Mouse (Mus musculus) cerebellum, adult 2 months (tissue): ENCODE measurements around the gene Cd109. TPM values are rescaled to one million over a fixed set of nuclear protein-coding genes. Genes with fewer than 3 reads are reported as not detected.

ENCODE experiments used
- DNase-seq, 2 experiments: peaks; one replicate each; pipeline ENCODE4 v3.0.0; 2021
- H3K27ac ChIP-seq: fragments of 200-500 bp; 2 replicates; pipeline ENCODE4 v1.5.1; 2012; ENCODE audit warnings: low read length, control low read depth, inconsistent platforms; ENCODE audit not compliant: insufficient read depth
- H3K27me3 ChIP-seq: fragments of 200-500 bp; 2 replicates; pipeline ENCODE4 v1.6.1; 2012; ENCODE audit warnings: inconsistent platforms, mild to moderate bottlenecking, low read length, moderate library complexity; ENCODE audit not compliant: control insufficient read depth, insufficient read depth
- H3K4me1 ChIP-seq: fragments of 200-500 bp; 2 replicates; pipeline ENCODE4 v1.6.1; 2011; ENCODE audit warnings: low read length; ENCODE audit not compliant: control insufficient read depth, insufficient read depth
- H3K4me3 ChIP-seq: fragments of 200-500 bp; replicated peaks from 2 replicates; pipeline ENCODE3; 2011; ENCODE audit warnings: mild to moderate bottlenecking, low read depth, low read length, control low read depth; ENCODE audit not compliant: insufficient read depth
- CTCF ChIP-seq: fragments of 200-500 bp; IDR thresholded peaks from 2 replicates; pipeline ENCODE4 v1.5.1; 2011; ENCODE audit warnings: low read depth, mild to moderate bottlenecking, control low read depth, low read length, moderate library complexity, borderline replicate concordance; ENCODE audit not compliant: insufficient read depth
- POLR2A ChIP-seq: fragments of 200-500 bp; IDR thresholded peaks from 2 replicates; pipeline ENCODE4 v1.6.1; 2011; ENCODE audit warnings: low read length, control low read depth, borderline replicate concordance; ENCODE audit not compliant: insufficient read depth
- WGBS: fragments of 180-500 bp; shearing (Covaris S2); methylation state at CpG from one replicate; pipeline ENCODE4 v1.1.7; 2018; 5-methylcytosine and 5-hydroxymethylcytosine counted together
- polyA plus RNA-seq: library from polyadenylated mRNA; depleted of rRNA; stranded (reverse); fragments of >200 nt; gene quantifications from 2 replicates; pipeline ENCODE4 v1.2.3, GENCODE M21; 2012

Cd109 gene
- polyA plus RNA-seq, 1 experiment: 0.20 TPM

GRCm38 (mm10) chr9:78588411-78589033, 26.8 kb upstream of the Cd109 start:
- Histone ChIP-seq H3K27ac (no peak overlapping the region), H3K4me1 (no peaks in the 10 kb centered on the region), H3K27me3 (no peaks in the 10 kb centered on the region), H3K4me3 (peak overlapping the region; percentile 95)
- no peak for TF ChIP-seq CTCF
- TF ChIP-seq POLR2A: no peak
- DNase-seq: no peak
- 76% methylated on average over 10 of the region's 10 CpGs for WGBS

DNA sequence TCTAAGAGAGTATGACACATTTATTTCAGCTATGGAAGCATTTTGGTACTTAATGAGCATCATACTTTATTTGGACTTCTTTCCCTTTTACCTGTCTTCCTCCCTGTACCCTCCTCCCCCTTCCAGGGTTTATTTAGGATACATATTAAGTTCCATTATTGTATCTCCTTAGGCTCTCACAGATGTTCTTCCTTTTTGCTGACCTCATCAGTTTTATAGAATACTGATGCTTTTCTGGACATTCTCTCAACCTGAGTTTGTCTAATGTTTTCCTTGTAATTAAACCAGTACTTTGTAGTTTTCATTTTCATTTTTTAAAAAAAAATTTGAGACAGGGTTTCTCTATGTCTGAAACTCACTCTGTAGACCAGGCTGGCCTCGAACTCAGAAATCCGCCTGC, 24.9 kb upstream of the Cd109 start:
- no peak overlapping the region for H3K27ac ChIP-seq
- DNase-seq: no peak
- TF ChIP-seq CTCF (no peak), POLR2A (no peak)
- WGBS: 97% methylated on average over 2 of the region's 2 CpGs
- no peaks in the 10 kb centered on the region for H3K4me1 ChIP-seq
- H3K4me3 ChIP-seq: no peak overlapping the region
- H3K27me3 ChIP-seq: no peaks in the 10 kb centered on the region

GRCm38 (mm10) chr9:78595257-78595656, 20.1 kb upstream of the Cd109 start:
- H3K27ac ChIP-seq: no peak overlapping the region
- 90% methylated on average over 3 of the region's 3 CpGs for WGBS
- no peaks in the 10 kb centered on the region for H3K4me1 ChIP-seq
- H3K4me3 ChIP-seq: no peak overlapping the region
- TF ChIP-seq CTCF (no peak), POLR2A (no peak)
- DNase-seq: no peak
- no peaks in the 10 kb centered on the region for H3K27me3 ChIP-seq

GRCm38 (mm10) chr9:78595769-78596555, 19.4 kb upstream of the Cd109 start:
- H3K27me3 ChIP-seq: no peaks in the 10 kb centered on the region
- no peaks in the 10 kb centered on the region for H3K4me1 ChIP-seq
- TF ChIP-seq CTCF (no peak), POLR2A (no peak)
- 89% methylated on average over 18 of the region's 18 CpGs for whole genome bisulfite sequencing
- no peak overlapping the region for H3K4me3 ChIP-seq
- no peak overlapping the region for H3K27ac ChIP-seq
- no peak for DNase-seq

- TF ChIP-seq POLR2A: no peak
- TF ChIP-seq CTCF: peak; percentile 74
- no peaks in the 10 kb centered on the region for H3K27me3 ChIP-seq
- DNase-seq: peak; percentile 34 to 37
- 5% methylated on average over 5 of the region's 5 CpGs for WGBS
- no peak overlapping the region for H3K4me3 ChIP-seq
- H3K27ac ChIP-seq: no peak overlapping the region
- no peaks in the 10 kb centered on the region for H3K4me1 ChIP-seq
Measured at GRCm38 (mm10) chr9:78596834-78597233, 18.5 kb upstream of the Cd109 start.

- WGBS: 88% methylated on average over 5 of the region's 5 CpGs
- DNase-seq: no peak
- TF ChIP-seq POLR2A: no peak
- no peak for TF ChIP-seq CTCF
- no peak overlapping the region for H3K4me3 ChIP-seq
- no peaks in the 10 kb centered on the region for H3K4me1 ChIP-seq
- no peak overlapping the region for H3K27ac ChIP-seq
- H3K27me3 ChIP-seq: no peaks in the 10 kb centered on the region
Measured at GRCm38 (mm10) chr9:78599927-78600326, 15.4 kb upstream of the Cd109 start.

GRCm38 (mm10) chr9:78601046-78601730, 14.2 kb upstream of the Cd109 start:
- Histone ChIP-seq H3K27me3 (no peaks in the 10 kb centered on the region), H3K27ac (no peak overlapping the region), H3K4me1 (no peaks in the 10 kb centered on the region), H3K4me3 (no peak overlapping the region)
- 54% methylated on average over 4 of the region's 4 CpGs for WGBS
- TF ChIP-seq POLR2A (no peak), CTCF (no peak; the same call in 1 of the 2 replicates)
- DNase-seq: no peak
